In genomic region chr16:67203329-67203728, GRCm38 (mm10) we compare ENCODE assay signal across 24 mouse cellular contexts.
"Had no signal": no experiment of that assay in that cellular context is flagged by ENCODE, and none has a peak within 500 bp of the region (broad histone marks: within the 10 kb centered on the region; RNA-seq: fewer than 3 reads in every experiment).

No protein-coding gene starts in this region.

- H3K9me3 ChIP-seq: embryonic facial prominence, embryonic 10.5 days; embryonic facial prominence, embryonic 12.5 days; embryonic facial prominence, embryonic 13.5 days; embryonic facial prominence, embryonic 15.5 days; forebrain, embryonic 10.5 days; forebrain, embryonic 12.5 days; forebrain, embryonic 13.5 days; forebrain, embryonic 15.5 days; heart, embryonic 10.5 days had no signal

- H3K4me1 ChIP-seq: embryonic facial prominence, embryonic 10.5 days; embryonic facial prominence, embryonic 12.5 days; embryonic facial prominence, embryonic 13.5 days; embryonic facial prominence, embryonic 15.5 days; forebrain, embryonic 10.5 days; forebrain, embryonic 12.5 days; forebrain, embryonic 13.5 days; forebrain, embryonic 15.5 days; heart, embryonic 10.5 days had no signal

- H3K9ac ChIP-seq: embryonic facial prominence, embryonic 12.5 days; embryonic facial prominence, embryonic 13.5 days; embryonic facial prominence, embryonic 15.5 days; forebrain, embryonic 12.5 days; forebrain, embryonic 13.5 days; forebrain, embryonic 15.5 days; forebrain, postnatal 0 days had no signal

- H3K36me3 ChIP-seq: embryonic facial prominence, embryonic 10.5 days; embryonic facial prominence, embryonic 12.5 days; embryonic facial prominence, embryonic 13.5 days; embryonic facial prominence, embryonic 15.5 days; forebrain, embryonic 10.5 days; forebrain, embryonic 12.5 days; forebrain, embryonic 15.5 days; heart, embryonic 10.5 days had no signal

- H3K4me2 ChIP-seq: embryonic facial prominence, embryonic 12.5 days; embryonic facial prominence, embryonic 13.5 days; embryonic facial prominence, embryonic 15.5 days; forebrain, embryonic 12.5 days; forebrain, embryonic 13.5 days; forebrain, embryonic 15.5 days had no signal

- H3K4me3 ChIP-seq: embryonic facial prominence, embryonic 10.5 days; embryonic facial prominence, embryonic 12.5 days; embryonic facial prominence, embryonic 13.5 days; embryonic facial prominence, embryonic 15.5 days; erythroblast, embryonic 14.5 days; forebrain, embryonic 10.5 days; forebrain, embryonic 12.5 days; forebrain, embryonic 13.5 days; forebrain, embryonic 15.5 days; gastrocnemius, adult 2 months; heart, adult 2 months; heart, embryonic 10.5 days had no signal

- DNase-seq: cerebellum, adult 9-11 months; cerebellum, postnatal 10 days; cerebellum, postnatal 14 days; cerebellum, postnatal 25 days; cerebellum, postnatal 36 days; embryo, embryonic 11 days; forebrain, postnatal 0 days; gastrocnemius, adult 2 months; gastrocnemius, postnatal 10 days; gastrocnemius, postnatal 14 days; gastrocnemius, postnatal 25 days; heart, adult 11 months; heart, adult 18-20 months; heart, adult 2 months had no signal

- H3K27ac ChIP-seq: embryonic facial prominence, embryonic 10.5 days; embryonic facial prominence, embryonic 12.5 days; embryonic facial prominence, embryonic 13.5 days; embryonic facial prominence, embryonic 15.5 days; forebrain, embryonic 10.5 days; forebrain, embryonic 12.5 days; forebrain, embryonic 13.5 days; forebrain, embryonic 15.5 days; gastrocnemius, adult 2 months; heart, adult 2 months; heart, embryonic 10.5 days had no signal

- H3K27me3 ChIP-seq: embryonic facial prominence, embryonic 12.5 days; embryonic facial prominence, embryonic 13.5 days; embryonic facial prominence, embryonic 15.5 days; forebrain, embryonic 12.5 days; forebrain, embryonic 13.5 days; forebrain, embryonic 15.5 days had no signal
